Mouse (Mus musculus) monocyte, adult 59 days (primary cell): Measurements from ENCODE around the gene Atp2c1. TPM values are rescaled to one million over a fixed set of nuclear protein-coding genes. Genes with fewer than 3 reads are reported as not detected.

Source experiments
- total RNA-seq, 2 experiments: library from RNA; stranded (reverse); gene quantifications; one replicate each; pipeline ENCODE4 v1.2.4; 2023

Atp2c1 gene
- total RNA-seq: 100 to 1,000 TPM; 118 to 138 TPM

GRCm38 (mm10) chr9:105527219-105527618 lies at the start of gene Atp2c1:
Gene Atp2c1, minus strand, starts transcription at chr9:105527319.

GRCm38 (mm10) chr9:105395218-105395627 lies 131.9 kb downstream of the Atp2c1 start, which contains the start of the genes Aste1 and Nek11:
Gene Aste1, plus strand, starts transcription at chr9:105395392.
Gene Nek11, minus strand, starts transcription at chr9:105395524.

Other genes starting within 250 kb of the Atp2c1 start
- gene Aste1, start 131.9 kb downstream of the Atp2c1 start, total RNA-seq: 10 to 100 TPM; 27.9 to 28.6 TPM
- not detected for gene Nek11, start 131.8 kb downstream of the Atp2c1 start, total RNA-seq
- 10 to 100 TPM; 36.3 to 39.6 TPM for gene Pik3r4, start 115.7 kb upstream of the Atp2c1 start, total RNA-seq